Mouse (Mus musculus) hindbrain, embryonic 16.5 days (tissue): Measurements from ENCODE around the gene Zfp87. TPM values are rescaled to one million over a fixed set of nuclear protein-coding genes. Genes with fewer than 3 reads are reported as not detected.
A peak's percentile ranks its signal among the peaks of the same experiment; 100 is the strongest.

Source experiments
- ATAC-seq: fragments of 200-750 bp; cut with Nextera tagmentation; 2 replicates; pipeline ENCODE4 v1.8.0; 2017; ENCODE audit warnings: moderate TSS enrichment, moderate library complexity
- H3K27ac ChIP-seq: fragments of 300-500 bp; sonication (generic); 2 replicates; pipeline ENCODE4 v1.5.1; 2014; ENCODE audit warnings: low read depth, mild to moderate bottlenecking, control low read depth, low read length, moderate library complexity
- H3K27me3 ChIP-seq: fragments of 300-500 bp; sonication (generic); replicated peaks from 2 replicates; pipeline ENCODE4 v1.6.1; 2014; ENCODE audit warnings: low read length; ENCODE audit not compliant: control insufficient read depth, insufficient read depth
- H3K36me3 ChIP-seq: fragments of 300-500 bp; sonication (generic); 2 replicates; pipeline ENCODE4 v1.6.1; 2014; ENCODE audit warnings: mild to moderate bottlenecking, low read length, moderate library complexity, mixed read lengths; ENCODE audit not compliant: control insufficient read depth, insufficient read depth
- H3K4me1 ChIP-seq: fragments of 300-500 bp; sonication (generic); 2 replicates; pipeline ENCODE4 v1.6.1; 2014; ENCODE audit warnings: low read depth, low read length; ENCODE audit not compliant: control insufficient read depth, insufficient read depth
- H3K4me2 ChIP-seq: fragments of 300-500 bp; sonication (generic); 2 replicates; pipeline ENCODE4 v1.6.1; 2014; ENCODE audit warnings: mild to moderate bottlenecking, low read length, control low read depth, moderate library complexity
- H3K4me3 ChIP-seq: fragments of 300-500 bp; sonication (generic); 2 replicates; pipeline ENCODE4 v1.5.1; 2014; ENCODE audit warnings: mild to moderate bottlenecking, low read length, control low read depth, moderate library complexity
- H3K9ac ChIP-seq: fragments of 300-500 bp; sonication (generic); 2 replicates; pipeline ENCODE4 v1.6.1; 2014; ENCODE audit warnings: low read depth, mild to moderate bottlenecking, control low read depth, low read length, moderate library complexity
- H3K9me3 ChIP-seq: fragments of 300-500 bp; sonication (generic); 2 replicates; pipeline ENCODE4 v1.6.1; 2014; ENCODE audit warnings: mild to moderate bottlenecking, low read length, moderate library complexity; ENCODE audit not compliant: control insufficient read depth
- whole genome bisulfite sequencing: fragments of 180-500 bp; shearing (Covaris S2); extraction: QIAGEN DNeasy Blood & Tissue Kit; methylation state at CpG from one replicate; pipeline ENCODE4 v1.1.7; 2014; 5-methylcytosine and 5-hydroxymethylcytosine counted together
- polyA plus RNA-seq: library from polyadenylated mRNA; unstranded; fragments of >200 nt; fragmentation: Nextera tagmentation; extraction: Ambion mirVana; gene quantifications from 2 replicates; pipeline ENCODE4 v1.2.1, GENCODE M21; 2015

The Zfp87 gene
- polyA plus RNA-seq, 1 experiment from 2014 or later: 32.6 TPM

DNA sequence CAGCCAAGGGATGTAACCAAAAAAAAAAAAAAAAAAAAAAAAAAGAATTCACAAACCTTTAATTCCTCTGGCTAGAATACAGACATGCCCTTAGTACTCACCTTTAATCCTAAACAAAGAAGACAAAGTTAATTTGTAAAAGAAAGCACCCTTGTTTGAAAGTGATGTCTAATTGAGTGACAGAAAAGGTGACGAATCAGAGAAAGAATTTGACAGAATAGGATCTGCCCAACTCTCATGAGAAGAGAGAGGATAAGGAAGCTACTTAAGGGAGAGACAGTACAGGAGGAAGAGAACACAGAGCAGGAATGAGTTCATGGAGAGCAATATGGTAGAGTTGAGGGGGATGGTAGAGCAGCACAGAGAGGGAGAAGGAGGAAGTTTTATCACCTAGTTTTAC, 30.3 kb downstream of the Zfp87 start:
- peaks cover 40% of the 10 kb centered on the region for H3K36me3 ChIP-seq
- no peak overlapping the region for H3K27ac ChIP-seq
- WGBS: 95% methylated on average over 1 of the region's 1 CpGs

DNA sequence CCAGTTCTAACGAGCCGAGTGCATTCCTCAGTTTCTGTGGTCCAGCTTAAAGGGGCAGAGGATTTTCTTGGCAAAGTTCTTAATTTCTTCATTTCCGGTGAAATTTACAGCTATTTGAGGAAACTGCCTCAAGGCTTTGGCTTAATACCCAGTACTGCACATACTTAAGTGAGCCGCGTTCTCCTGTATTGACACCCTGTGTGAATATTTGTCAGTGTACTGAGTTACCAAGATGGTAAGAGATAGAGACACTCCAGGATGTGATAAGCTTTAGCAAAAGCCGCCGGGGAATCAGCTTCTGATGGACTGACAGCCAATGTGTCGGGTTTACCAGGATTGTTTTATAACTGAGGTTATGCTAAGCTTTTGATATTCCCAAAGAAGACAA, 41.6 kb downstream of the Zfp87 start:
- Histone ChIP-seq H3K36me3 (peaks cover 14% of the 10 kb centered on the region), H3K4me1 (peaks cover 6% of the 10 kb centered on the region), H3K9me3 (no peaks in the 10 kb centered on the region; the same call in 1 of the 2 replicates), H3K27me3 (no peaks in the 10 kb centered on the region), H3K4me2 (peak overlapping the region; percentile 85), H3K9ac (peak overlapping the region; percentile 73), H3K4me3 (peak overlapping the region; percentile 70), H3K27ac (no peak overlapping the region; the same call in 1 of the 2 replicates)
- peak; percentile 70 for ATAC-seq
- 40% methylated on average over 8 of the region's 8 CpGs for WGBS

More for the DNA sequence above, 30.3 kb downstream of the Zfp87 start:
- no peaks in the 10 kb centered on the region for H3K27me3 ChIP-seq
- H3K4me2 ChIP-seq: no peak overlapping the region
- peaks cover 12% of the 10 kb centered on the region for H3K9me3 ChIP-seq
- no peak overlapping the region for H3K4me3 ChIP-seq
- H3K9ac ChIP-seq: no peak overlapping the region
- peaks cover 8% of the 10 kb centered on the region for H3K4me1 ChIP-seq
- no peak for ATAC-seq

GRCm38 (mm10) chr13:67483625-67484423, 42.2 kb downstream of the Zfp87 start, which contains the start of gene Zfp874b:
Gene Zfp874b, minus strand, starts transcription at chr13:67484258.
- no peaks in the 10 kb centered on the region for H3K27me3 ChIP-seq
- no peaks in the 10 kb centered on the region for H3K9me3 ChIP-seq
- peaks cover 10% of the 10 kb centered on the region for H3K36me3 ChIP-seq
- WGBS: 5% methylated on average over 20 of the region's 20 CpGs
- H3K4me1 ChIP-seq: peaks cover 6% of the 10 kb centered on the region
- peak within 1 kb of the TSS; percentile 73 for H3K9ac ChIP-seq
- peak within 1 kb of the TSS; percentile 85 for H3K4me2 ChIP-seq
- peak within 1 kb of the TSS; percentile 70 for H3K4me3 ChIP-seq
- H3K27ac ChIP-seq: peak within 1 kb of the TSS; percentile 34; the same call in 1 of the 2 replicates
- peak; percentile 96 for ATAC-seq

GRCm38 (mm10) chr13:67481528-67481927, 44.4 kb downstream of the Zfp87 start:
- WGBS: 62% methylated on average over 4 of the region's 4 CpGs
- no peak overlapping the region for H3K27ac ChIP-seq
- H3K4me1 ChIP-seq: peaks cover 6% of the 10 kb centered on the region
- no peak overlapping the region for H3K4me3 ChIP-seq
- ATAC-seq: no peak
- H3K9ac ChIP-seq: no peak overlapping the region
- no peaks in the 10 kb centered on the region for H3K9me3 ChIP-seq
- H3K4me2 ChIP-seq: no peak overlapping the region
- H3K27me3 ChIP-seq: no peaks in the 10 kb centered on the region
- H3K36me3 ChIP-seq: peaks cover 6% of the 10 kb centered on the region; the same call in 1 of the 2 replicates

DNA sequence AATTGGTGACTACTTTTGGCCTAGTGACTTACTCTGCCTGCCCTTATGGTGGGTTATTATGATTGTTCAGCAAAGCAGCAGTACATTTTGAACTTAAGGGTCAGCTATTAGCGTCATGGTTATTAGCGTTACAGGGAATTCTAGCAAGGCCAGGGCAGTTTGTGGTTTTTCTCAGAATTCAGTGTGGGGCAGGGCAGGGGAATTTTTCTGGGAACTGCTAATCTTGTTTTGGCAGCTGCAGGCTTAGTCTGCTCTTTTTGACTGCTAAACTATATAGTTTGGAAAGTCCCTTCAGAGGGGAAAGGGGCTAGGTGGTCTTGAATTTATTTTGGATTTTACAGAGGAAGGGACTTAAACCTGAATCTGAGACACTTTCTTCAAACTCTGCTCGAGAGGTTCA, 56.7 kb downstream of the Zfp87 start:
- Histone ChIP-seq H3K4me3 (no peak overlapping the region), H3K36me3 (peaks cover 13% of the 10 kb centered on the region), H3K4me2 (no peak overlapping the region), H3K27me3 (no peaks in the 10 kb centered on the region), H3K27ac (no peak overlapping the region), H3K9me3 (no peaks in the 10 kb centered on the region), H3K9ac (no peak overlapping the region), H3K4me1 (no peaks in the 10 kb centered on the region)
- no peak for ATAC-seq
- WGBS: 92% methylated on average over 3 of the region's 3 CpGs

Other genes starting within 250 kb of the Zfp87 start
- gene Zfp458, start 247.7 kb downstream of the Zfp87 start, polyA plus RNA-seq: 4.4 and 5.5 TPM in 2 replicates
- 1.0 and 1.1 TPM in 2 replicates for gene Zfp457, start 219.7 kb downstream of the Zfp87 start, polyA plus RNA-seq
- gene Zfp595, start 193.6 kb downstream of the Zfp87 start, polyA plus RNA-seq: 1.4 and 1.5 TPM in 2 replicates
- not detected in 2 replicates for gene Gm28044, start 165.6 kb downstream of the Zfp87 start, polyA plus RNA-seq
- 0.58 and 0.60 TPM in 2 replicates for gene Zfp953, start 165.6 kb downstream of the Zfp87 start, polyA plus RNA-seq
- gene Gm28041, start 150.4 kb downstream of the Zfp87 start, polyA plus RNA-seq: not detected in 2 replicates
- 0.72 and 0.78 TPM in 2 replicates for gene Zfp456, start 150.4 kb downstream of the Zfp87 start, polyA plus RNA-seq
- 4.2 and 6.5 TPM in 2 replicates for gene Zfp429, start 126.4 kb downstream of the Zfp87 start, polyA plus RNA-seq
- 1.8 TPM in 2 replicates for gene Zfp459, start 104.8 kb downstream of the Zfp87 start, polyA plus RNA-seq
- 5.7 and 7.1 TPM in 2 replicates for gene Zfp874a, start 74.6 kb downstream of the Zfp87 start, polyA plus RNA-seq
- 3.2 and 3.3 TPM in 2 replicates for gene Zfp874b, start 41.9 kb downstream of the Zfp87 start, polyA plus RNA-seq
- 9.8 and 10.5 TPM in 2 replicates for gene Zfp58, start 25.6 kb downstream of the Zfp87 start, polyA plus RNA-seq
- gene Gm26965, start within 50 bp of the Zfp87 start, polyA plus RNA-seq: 0.16 TPM in 1 of 2 replicates, not detected in the other
- gene Zfp748, start 27.7 kb upstream of the Zfp87 start, polyA plus RNA-seq: 12.3 and 13.6 TPM in 2 replicates
- gene Zfp729b, start 83.5 kb upstream of the Zfp87 start, polyA plus RNA-seq: 4.4 and 4.9 TPM in 2 replicates
- gene Gm49345, start 111.6 kb upstream of the Zfp87 start, polyA plus RNA-seq: 0.16 TPM in 1 of 2 replicates, not detected in the other
- 2.1 and 3.1 TPM in 2 replicates for gene Zfp729a, start 111.6 kb upstream of the Zfp87 start, polyA plus RNA-seq
- 13.0 and 13.7 TPM in 2 replicates for gene Zfp738, start 160.9 kb upstream of the Zfp87 start, polyA plus RNA-seq
- 8.4 and 8.9 TPM in 2 replicates for gene Zfp65, start 203.0 kb upstream of the Zfp87 start, polyA plus RNA-seq
- 7.0 and 7.2 TPM in 2 replicates for gene Zfp85, start 229.1 kb upstream of the Zfp87 start, polyA plus RNA-seq